Mouse (Mus musculus): ENCODE measurements around the gene Hes7.

DNA sequence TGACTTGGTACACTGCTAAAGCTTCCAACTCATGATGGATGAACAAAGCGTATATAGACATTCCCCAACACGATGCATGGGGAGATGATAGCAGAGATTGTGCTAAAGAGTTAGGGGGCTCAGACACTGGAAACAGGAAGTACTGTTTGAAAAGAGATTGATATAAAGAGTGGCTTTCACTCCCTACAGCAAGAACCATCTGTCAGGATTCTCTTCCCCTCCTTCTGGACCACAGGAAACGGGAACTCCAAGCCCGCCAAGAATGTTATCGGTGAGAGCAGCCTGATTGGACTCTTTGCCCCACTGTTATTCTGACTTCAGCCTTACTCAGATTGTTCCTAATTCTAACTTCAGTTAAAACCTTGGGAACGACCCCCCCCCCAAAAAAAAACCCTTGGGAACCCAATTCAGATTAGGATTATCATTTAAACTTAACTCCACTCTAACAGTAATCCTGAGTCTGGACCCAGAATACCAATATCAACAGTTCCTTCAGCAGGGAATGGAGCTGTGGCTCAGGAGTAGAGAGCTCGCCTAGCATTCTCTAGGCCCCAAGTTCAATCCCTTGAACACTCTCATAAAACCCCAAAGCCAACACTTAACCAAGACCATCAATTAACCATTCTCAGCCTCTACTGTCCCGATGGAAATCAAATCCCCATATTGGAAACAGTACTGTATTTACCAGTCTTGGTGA, 8.4 kb downstream of the Hes7 start:
- TF ChIP-seq CTCF (IDR thresholded peaks at IDR 0.05; ENCODE audit: low read depth) (no peak), EP300 (IDR thresholded peaks at IDR 0.05; ENCODE audit: low read depth) (no peak)

Data from liver, embryonic 14.5 days (tissue).